ENCODE assay signal across 24 mouse cellular contexts in the genomic region with DNA sequence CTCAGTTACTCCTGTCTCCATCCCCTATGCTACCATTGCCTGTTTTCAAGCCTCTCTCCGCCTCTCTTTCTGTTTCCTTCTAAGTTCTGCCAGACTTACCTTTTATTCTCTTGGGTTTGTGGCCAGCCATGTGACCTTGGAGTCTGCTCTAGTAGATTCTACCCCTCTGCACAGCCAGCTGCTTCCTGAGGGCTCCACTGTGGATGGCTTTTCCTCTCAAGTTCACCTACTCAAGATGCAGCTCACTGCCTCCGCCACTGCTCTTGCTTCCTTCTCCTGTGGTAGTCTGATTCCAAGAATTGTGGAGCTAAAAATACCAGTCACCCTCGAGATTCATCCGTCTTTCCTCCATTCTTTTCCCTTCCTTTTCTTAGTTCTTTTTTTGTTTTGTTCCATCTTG.
DNase-seq lines count a peak whose midpoint lies in the region; TF ChIP-seq lines count a peak whose summit lies in the region.
"Had no signal": no experiment of that assay in that cellular context is flagged by ENCODE, and none has a peak within 500 bp of the region (broad histone marks: within the 10 kb centered on the region; RNA-seq: fewer than 3 reads in every experiment).

No protein-coding gene starts in this region.

- H3K4me1 ChIP-seq in limb, embryonic 10.5 days = peaks cover 76% of the 10 kb centered on the region

- H3K27ac ChIP-seq in gastrocnemius, adult 2 months = peak overlapping the region; percentile 59
- H3K27ac ChIP-seq in limb, embryonic 10.5 days = peak overlapping the region; percentile 36; the same call in 1 of the 2 replicates
- H3K27ac ChIP-seq: forebrain, embryonic 13.5 days; heart, adult 2 months; kidney, postnatal 0 days; liver, embryonic 14.5 days; midbrain, embryonic 10.5 days; midbrain, embryonic 15.5 days had no signal

- no peaks in the 10 kb centered on the region for H3K27me3 ChIP-seq in limb, embryonic 10.5 days (ENCODE audit: low read depth, poor library complexity, severe bottlenecking)
- H3K27me3 ChIP-seq: forebrain, embryonic 13.5 days; midbrain, embryonic 15.5 days had no signal

- intact Hi-C loops in gastrocnemius, adult 2 months (cut with DNase I) = loop anchor here (5.0 kb wide), 1 partner anchor 42 kb away; no protein-coding TSS in a partner anchor

- TF ChIP-seq CTCF in gastrocnemius, adult 2 months (IDR thresholded peaks at IDR 0.05) = no peak

- 0 out of 2 replicates have a peak, but pooled peaks cover under 1% of the 10 kb centered on the region for H3K36me3 ChIP-seq in limb, embryonic 10.5 days
- H3K36me3 ChIP-seq: midbrain, embryonic 10.5 days; midbrain, embryonic 15.5 days had no signal

- H3K4me3 ChIP-seq in gastrocnemius, adult 2 months = no peak overlapping the region
- no peak overlapping the region for H3K4me3 ChIP-seq in limb, embryonic 10.5 days
- H3K4me3 ChIP-seq: forebrain, embryonic 13.5 days; heart, adult 2 months; midbrain, embryonic 10.5 days; midbrain, embryonic 15.5 days had no signal

- no peak for DNase-seq in gastrocnemius, adult 2 months
- DNase-seq in gastrocnemius, postnatal 25 days = no peak
- peak; percentile 24 for DNase-seq in kidney, postnatal 14 days
- no peak for DNase-seq in kidney, adult 8-10 months
- DNase-seq in limb, embryonic 10.5 days (ENCODE audit: low spot score) = no peak
- no peak for DNase-seq in neural tube, embryonic 10.5 days (ENCODE audit: extremely low spot score, low spot score)
- no peak for DNase-seq in yolk sac, embryonic 10.5 days (ENCODE audit: low spot score)
- DNase-seq: adrenal gland, adult 2 months; cerebellum, adult 8-10 months; cerebellum, postnatal 25 days; heart, adult 2 months; heart, postnatal 14 days; layer of hippocampus, adult 9-11 months; liver; lung, adult 2 months; lung, postnatal 14 days; spleen, adult 18-20 months; thymus, adult 18-20 months; thymus, postnatal 25 days had no signal

- H3K9me3 ChIP-seq in limb, embryonic 10.5 days (replicated peaks) = no peaks in the 10 kb centered on the region
- H3K9me3 ChIP-seq: forebrain, embryonic 13.5 days; midbrain, embryonic 10.5 days; midbrain, embryonic 15.5 days had no signal

- WGBS in limb, embryonic 10.5 days = 69% methylated on average over 4 of the region's 4 CpGs
